Mouse (Mus musculus): Measurements from ENCODE around the gene Rbmx. TPM values are rescaled to one million over a fixed set of nuclear protein-coding genes. Genes with fewer than 3 reads are reported as not detected.
A peak's percentile ranks its signal among the peaks of the same experiment; 100 is the strongest.

Gene Rbmx
- polyA plus RNA-seq (2012; ENCODE audit: insufficient read depth, insufficient read length, low replicate concordance, missing spikeins), result not detected in 2 replicates

DNA sequence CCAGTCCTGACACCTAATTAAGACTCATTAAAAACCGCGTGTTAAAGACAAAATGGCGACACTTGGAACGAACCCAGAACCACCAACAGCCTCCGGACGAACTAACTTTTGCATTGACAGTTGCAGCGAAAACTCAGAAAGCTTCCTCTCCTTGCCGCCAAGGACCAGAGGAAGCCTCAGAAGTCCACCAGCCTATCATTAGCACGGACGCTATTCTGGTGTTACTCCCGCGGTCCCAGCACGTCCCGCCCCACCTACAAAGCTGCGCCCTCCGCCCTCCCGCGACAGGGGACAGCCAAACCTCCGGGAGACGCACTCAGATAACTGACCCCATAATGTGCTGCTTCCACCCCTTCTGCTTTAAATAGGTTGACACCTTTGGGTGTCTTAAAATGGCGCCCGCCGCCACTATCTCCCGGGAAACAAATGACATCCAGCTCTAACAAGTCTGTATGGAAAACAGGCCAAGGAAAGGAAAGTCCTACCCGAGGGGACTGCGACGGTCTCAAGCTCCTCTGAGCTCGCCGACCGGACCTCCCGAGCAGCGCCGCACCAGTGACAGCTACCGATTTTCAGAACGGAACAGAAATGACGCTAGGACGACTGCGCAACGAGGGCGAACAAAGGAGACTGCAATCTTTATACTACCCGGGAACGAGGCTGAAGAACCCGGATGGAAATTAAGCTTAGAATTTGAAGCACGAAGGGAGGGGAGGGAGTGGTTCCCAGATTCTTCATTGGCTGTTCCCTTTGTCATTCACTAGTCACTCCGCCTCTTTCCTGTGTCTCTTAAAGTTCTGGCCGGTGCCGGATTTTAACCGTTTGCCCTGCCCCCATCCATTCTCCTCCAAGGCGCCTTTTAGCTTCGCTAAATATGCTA lies at the start of gene Rbmx:
Gene Rbmx (minus strand): TSS at position 670 of the 880 bp plus-strand sequence.
- peak within 1 kb of the TSS; percentile 97 for H3K27ac ChIP-seq (ENCODE audit: insufficient read depth, low read depth, low read length)
- peaks cover 2% of the 10 kb centered on the region; the same call in 1 of the 2 replicates for H3K4me1 ChIP-seq (ENCODE audit: control insufficient read depth, insufficient read depth, low read length)
- WGBS, result 16% methylated on average over 50 of the region's 50 CpGs
- TF ChIP-seq CTCF (IDR thresholded peaks at IDR 0.05; ENCODE audit: insufficient read depth, low read depth, low read length), result no peak
- TF ChIP-seq POLR2A (IDR thresholded peaks at IDR 0.05; ENCODE audit: insufficient read depth, low read depth, low read length), result peak; percentile 63; the same call in 1 of the 2 replicates
- H3K4me3 ChIP-seq (ENCODE audit: insufficient read depth, low read depth, low read length), result peak within 1 kb of the TSS; percentile 96

DNA sequence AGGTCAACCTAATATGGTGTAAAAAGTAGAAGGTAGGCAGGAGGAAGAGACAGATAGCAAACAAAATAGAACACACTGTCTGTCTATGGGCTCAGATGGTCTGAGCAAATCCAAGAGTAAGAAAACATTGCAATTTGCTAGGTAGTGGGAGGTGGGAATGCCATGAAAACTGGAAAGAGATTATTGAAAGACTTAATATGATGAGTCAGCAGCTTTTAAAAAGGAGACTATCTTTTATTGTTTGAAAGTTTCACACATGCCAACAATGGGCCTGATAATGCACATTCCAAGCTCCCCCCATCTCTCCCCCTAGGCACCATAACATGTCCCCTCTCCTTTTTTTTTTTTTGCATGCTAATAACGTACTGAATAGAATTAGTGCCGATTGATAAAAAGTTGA lies 41.1 kb upstream of the Rbmx start:
- 94% methylated on average over 2 of the region's 2 CpGs for WGBS
- H3K4me1 ChIP-seq (ENCODE audit: control insufficient read depth, insufficient read depth, low read length), result no peaks in the 10 kb centered on the region
- TF ChIP-seq POLR2A (IDR thresholded peaks at IDR 0.05; ENCODE audit: insufficient read depth, low read depth, low read length) (no peak), CTCF (IDR thresholded peaks at IDR 0.05; ENCODE audit: insufficient read depth, low read depth, low read length) (no peak)

DNA sequence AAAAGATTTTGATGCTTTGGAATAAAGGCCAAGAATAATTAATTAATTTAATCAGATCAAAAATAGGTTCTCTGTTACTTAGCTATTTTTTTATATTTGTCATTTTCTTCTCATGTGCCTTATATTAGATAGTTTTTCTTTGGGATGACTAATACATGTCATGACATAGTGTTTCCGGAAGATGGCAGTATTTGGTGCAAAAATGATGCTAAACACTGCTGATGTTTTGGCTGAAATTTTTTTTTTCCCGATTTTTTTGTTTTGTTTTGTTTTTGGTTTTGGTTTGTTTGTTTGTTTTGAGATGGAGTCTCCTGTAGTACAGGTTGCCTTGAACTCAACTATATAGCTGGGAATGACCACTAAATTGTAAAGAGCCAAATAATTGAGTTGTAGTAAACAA lies 38.8 kb upstream of the Rbmx start:
- no peaks in the 10 kb centered on the region for H3K4me1 ChIP-seq (ENCODE audit: control insufficient read depth, insufficient read depth, low read length)
- H3K4me3 ChIP-seq (ENCODE audit: insufficient read depth, low read depth, low read length), result no peak overlapping the region
- 4% methylated on average over 2 of the region's 2 CpGs for WGBS
- no peak for TF ChIP-seq POLR2A (IDR thresholded peaks at IDR 0.05; ENCODE audit: insufficient read depth, low read depth, low read length)
- no peak for TF ChIP-seq CTCF (IDR thresholded peaks at IDR 0.05; ENCODE audit: insufficient read depth, low read depth, low read length)
- H3K27ac ChIP-seq (ENCODE audit: insufficient read depth, low read depth, low read length), result no peak overlapping the region

More for the DNA sequence above, 41.1 kb upstream of the Rbmx start:
- Histone ChIP-seq H3K27ac (ENCODE audit: insufficient read depth, low read depth, low read length) (no peak overlapping the region), H3K4me3 (ENCODE audit: insufficient read depth, low read depth, low read length) (no peak overlapping the region)

DNA sequence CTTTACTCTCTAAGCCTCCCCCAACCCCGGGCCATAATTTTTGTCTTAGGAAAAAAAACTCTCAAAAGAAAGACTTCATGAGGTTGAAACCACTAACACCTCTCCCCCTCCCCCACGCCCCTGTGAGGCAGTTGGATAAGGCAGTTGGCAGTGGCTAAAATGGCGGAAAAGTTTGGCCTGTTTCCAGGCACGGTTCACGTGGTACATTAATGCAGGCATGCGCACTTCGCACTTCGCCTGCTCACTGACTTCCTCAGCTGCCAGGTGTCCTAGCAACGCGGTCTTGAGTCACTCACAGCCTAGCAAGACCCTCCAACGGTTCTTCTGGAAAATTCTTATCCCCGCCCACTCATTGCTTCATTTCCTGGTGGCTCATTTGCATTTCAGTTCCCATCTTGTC lies 15.9 kb upstream of the Rbmx start, which contains the start of gene Gm364:
Gene Gm364 (plus strand): TSS at position 386 of the 400 bp plus-strand sequence.
- no peaks in the 10 kb centered on the region for H3K4me1 ChIP-seq (ENCODE audit: control insufficient read depth, insufficient read depth, low read length)
- no peak within 1 kb of the TSS for H3K27ac ChIP-seq (ENCODE audit: insufficient read depth, low read depth, low read length)
- TF ChIP-seq POLR2A (IDR thresholded peaks at IDR 0.05; ENCODE audit: insufficient read depth, low read depth, low read length), result no peak
- no peak for TF ChIP-seq CTCF (IDR thresholded peaks at IDR 0.05; ENCODE audit: insufficient read depth, low read depth, low read length)
- 86% methylated on average over 12 of the region's 12 CpGs for WGBS
- H3K4me3 ChIP-seq (ENCODE audit: insufficient read depth, low read depth, low read length), result no peak within 1 kb of the TSS

DNA sequence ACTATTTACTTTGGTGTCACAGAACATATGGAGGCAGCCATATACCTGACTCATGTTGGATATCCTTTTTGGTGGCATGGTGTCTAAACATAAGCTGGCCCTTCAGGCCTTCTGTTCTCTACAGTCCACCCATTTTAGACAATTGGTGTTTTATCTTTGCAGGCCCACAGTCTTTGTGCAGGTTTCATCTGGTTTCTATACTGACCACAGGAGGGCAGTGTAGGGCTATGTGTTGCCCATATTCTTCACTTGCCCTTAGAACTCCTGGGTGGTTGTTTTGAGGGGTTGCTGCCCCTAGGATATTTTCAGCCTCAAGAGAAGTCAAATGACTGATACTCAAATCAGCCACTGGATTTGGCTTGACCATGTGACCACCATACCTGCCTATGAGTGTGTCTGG lies 10.8 kb upstream of the Rbmx start:
- no peak overlapping the region for H3K4me3 ChIP-seq (ENCODE audit: insufficient read depth, low read depth, low read length)
- TF ChIP-seq CTCF (IDR thresholded peaks at IDR 0.05; ENCODE audit: insufficient read depth, low read depth, low read length) (no peak), POLR2A (IDR thresholded peaks at IDR 0.05; ENCODE audit: insufficient read depth, low read depth, low read length) (no peak)
- H3K4me1 ChIP-seq (ENCODE audit: control insufficient read depth, insufficient read depth, low read length), result no peaks in the 10 kb centered on the region

DNA sequence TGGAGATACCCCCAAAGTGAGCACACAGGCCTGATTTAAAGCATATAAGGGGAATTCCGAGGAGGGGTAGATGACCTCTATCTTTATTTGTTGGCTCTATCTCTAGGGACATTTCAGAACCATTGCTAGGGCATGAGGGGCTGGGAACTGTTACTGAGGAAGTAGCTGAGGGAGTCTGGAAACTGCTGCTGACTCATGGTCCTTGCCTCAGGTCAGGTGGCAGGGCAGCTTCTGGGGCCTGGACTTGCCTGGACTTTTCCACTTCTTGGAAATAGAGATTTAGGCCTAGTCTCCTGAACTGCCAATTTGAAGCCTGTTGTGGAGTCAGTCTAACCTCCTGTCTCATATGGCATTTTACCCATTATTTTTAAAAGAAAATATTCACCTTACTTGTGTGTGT lies 8.6 kb upstream of the Rbmx start:
- Histone ChIP-seq H3K4me3 (ENCODE audit: insufficient read depth, low read depth, low read length) (no peak overlapping the region), H3K27ac (ENCODE audit: insufficient read depth, low read depth, low read length) (no peak overlapping the region), H3K4me1 (ENCODE audit: control insufficient read depth, insufficient read depth, low read length) (no peaks in the 10 kb centered on the region)
- TF ChIP-seq POLR2A (IDR thresholded peaks at IDR 0.05; ENCODE audit: insufficient read depth, low read depth, low read length) (no peak), CTCF (IDR thresholded peaks at IDR 0.05; ENCODE audit: insufficient read depth, low read depth, low read length) (no peak)
- 92% methylated on average over 1 of the region's 1 CpGs for WGBS

More for the DNA sequence above, 10.8 kb upstream of the Rbmx start:
- H3K27ac ChIP-seq (ENCODE audit: insufficient read depth, low read depth, low read length), result no peak overlapping the region

DNA sequence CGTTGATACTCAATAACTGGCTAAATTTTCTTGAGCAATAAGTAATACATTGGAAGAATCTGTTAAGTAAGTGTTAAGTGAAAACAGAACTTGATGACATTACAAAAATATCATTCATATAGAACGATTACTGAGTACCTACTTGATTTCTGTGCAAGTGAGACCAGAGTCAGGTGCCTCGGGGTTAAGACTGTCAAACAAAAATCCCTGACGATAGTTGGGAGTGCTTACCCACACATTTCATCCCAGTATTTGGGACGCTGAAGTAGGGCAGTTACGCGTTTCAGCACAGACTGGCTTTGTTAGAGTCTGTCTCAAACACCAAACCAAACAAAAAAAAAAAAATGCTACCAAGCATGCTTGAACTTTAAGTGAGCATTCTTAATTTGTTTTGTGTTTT lies 576 bp upstream of the Rbmx start:
- Histone ChIP-seq H3K4me3 (ENCODE audit: insufficient read depth, low read depth, low read length) (no peak overlapping the region), H3K27ac (ENCODE audit: insufficient read depth, low read depth, low read length) (no peak overlapping the region), H3K4me1 (ENCODE audit: control insufficient read depth, insufficient read depth, low read length) (peaks cover 2% of the 10 kb centered on the region; the same call in 1 of the 2 replicates)
- no peak for TF ChIP-seq CTCF (IDR thresholded peaks at IDR 0.05; ENCODE audit: insufficient read depth, low read depth, low read length)
- no peak for TF ChIP-seq POLR2A (IDR thresholded peaks at IDR 0.05; ENCODE audit: insufficient read depth, low read depth, low read length)
- 19% methylated on average over 7 of the region's 7 CpGs for WGBS

DNA sequence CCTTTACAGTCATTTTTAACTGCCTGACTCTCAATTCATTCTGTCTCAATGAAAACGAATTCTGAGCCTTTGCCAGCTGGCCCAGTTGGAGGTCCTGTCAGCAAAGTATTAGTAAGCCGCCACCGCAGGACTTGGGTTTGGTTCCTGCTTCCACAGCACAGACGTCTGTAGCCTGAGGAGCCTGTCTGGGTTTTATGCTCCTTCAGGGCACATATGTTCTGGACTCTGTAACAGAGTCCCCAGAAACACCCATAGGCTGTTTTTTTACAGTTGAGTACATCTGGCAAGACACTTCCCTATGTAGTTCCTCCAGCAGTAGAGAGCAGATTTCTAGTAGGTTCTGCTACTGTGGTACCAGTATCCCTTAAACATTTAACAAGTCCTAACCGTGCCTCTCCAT lies 11.9 kb downstream of the Rbmx start:
- H3K4me1 ChIP-seq (ENCODE audit: control insufficient read depth, insufficient read depth, low read length), result no peaks in the 10 kb centered on the region
- TF ChIP-seq CTCF (IDR thresholded peaks at IDR 0.05; ENCODE audit: insufficient read depth, low read depth, low read length) (no peak), POLR2A (IDR thresholded peaks at IDR 0.05; ENCODE audit: insufficient read depth, low read depth, low read length) (no peak)
- no peak overlapping the region for H3K27ac ChIP-seq (ENCODE audit: insufficient read depth, low read depth, low read length)
- WGBS, result 27% methylated on average over 5 of the region's 5 CpGs
- no peak overlapping the region for H3K4me3 ChIP-seq (ENCODE audit: insufficient read depth, low read depth, low read length)

DNA sequence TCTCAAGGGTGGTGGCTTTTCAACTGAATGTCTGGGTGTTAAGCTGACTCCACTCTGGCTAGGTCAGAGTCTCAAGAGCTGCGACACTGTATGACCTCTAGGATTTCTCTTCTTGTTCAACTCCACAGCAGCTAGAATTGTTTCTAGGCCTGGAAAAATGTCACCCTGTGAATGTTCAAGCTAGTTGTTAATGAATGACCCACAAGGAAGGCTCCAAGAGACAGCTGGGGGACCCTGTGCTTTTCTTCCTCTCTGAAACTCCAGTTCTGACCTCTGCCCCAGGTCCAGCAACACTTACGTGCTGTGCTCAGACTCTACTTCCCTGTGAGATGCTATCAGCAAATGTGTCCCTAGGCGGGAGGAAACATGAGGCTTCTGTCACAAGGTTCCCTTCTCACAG lies 14.3 kb downstream of the Rbmx start:
- Histone ChIP-seq H3K4me1 (ENCODE audit: control insufficient read depth, insufficient read depth, low read length) (no peaks in the 10 kb centered on the region), H3K27ac (ENCODE audit: insufficient read depth, low read depth, low read length) (no peak overlapping the region), H3K4me3 (ENCODE audit: insufficient read depth, low read depth, low read length) (no peak overlapping the region)
- TF ChIP-seq POLR2A (IDR thresholded peaks at IDR 0.05; ENCODE audit: insufficient read depth, low read depth, low read length) (no peak), CTCF (IDR thresholded peaks at IDR 0.05; ENCODE audit: insufficient read depth, low read depth, low read length) (no peak)
- WGBS, result 83% methylated on average over 3 of the region's 3 CpGs

All from olfactory bulb, adult 2 months (tissue).